Mouse (Mus musculus): ENCODE results near the gene Lrrc66. TPM values are rescaled to one million over a fixed set of nuclear protein-coding genes. Genes with fewer than 3 reads are reported as not detected.

Lrrc66 gene
- polyA plus RNA-seq (2016; fragmentation: Nextera tagmentation; extraction: Ambion mirVana): not detected in 2 replicates

DNA sequence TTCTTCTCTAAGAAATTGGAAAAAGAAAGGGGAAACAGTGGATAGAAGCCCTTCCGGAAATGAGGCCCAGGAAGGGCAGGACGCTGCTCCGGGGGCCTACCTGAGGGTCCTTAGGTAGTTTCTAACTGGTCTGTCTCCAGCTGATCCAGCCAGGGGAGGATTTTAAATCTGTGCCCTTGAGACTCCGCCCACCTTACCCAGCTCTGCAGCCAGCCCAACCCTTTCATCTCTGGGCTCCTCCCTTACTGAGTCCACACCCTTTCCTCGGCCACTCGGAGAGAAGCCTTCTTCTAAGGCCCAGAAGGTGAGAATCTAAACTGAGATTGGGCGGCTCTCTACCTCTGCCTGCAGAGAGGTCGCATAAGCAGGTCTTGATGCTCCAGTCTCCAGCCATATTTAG lies at the start of gene Lrrc66:
Gene Lrrc66, minus strand, starts transcription at position 236 of the 400 bp plus-strand sequence.
- Histone ChIP-seq H3K9ac (no peak within 1 kb of the TSS), H3K9me3 (replicated peaks) (no peaks in the 10 kb centered on the region; the same call in 1 of the 2 replicates), H3K4me2 (no peak within 1 kb of the TSS), H3K36me3 (peaks cover 23% of the 10 kb centered on the region), H3K27ac (ENCODE audit: poor library complexity, severe bottlenecking) (no peak within 1 kb of the TSS), H3K4me1 (replicated peaks) (peaks cover 24% of the 10 kb centered on the region), H3K4me3 (no peak within 1 kb of the TSS), H3K27me3 (replicated peaks) (no peaks in the 10 kb centered on the region)
- WGBS: 73% methylated on average over 8 of the region's 8 CpGs
- ATAC-seq (ENCODE audit: insufficient number of reproducible peaks, low FRiP score): no peak

DNA sequence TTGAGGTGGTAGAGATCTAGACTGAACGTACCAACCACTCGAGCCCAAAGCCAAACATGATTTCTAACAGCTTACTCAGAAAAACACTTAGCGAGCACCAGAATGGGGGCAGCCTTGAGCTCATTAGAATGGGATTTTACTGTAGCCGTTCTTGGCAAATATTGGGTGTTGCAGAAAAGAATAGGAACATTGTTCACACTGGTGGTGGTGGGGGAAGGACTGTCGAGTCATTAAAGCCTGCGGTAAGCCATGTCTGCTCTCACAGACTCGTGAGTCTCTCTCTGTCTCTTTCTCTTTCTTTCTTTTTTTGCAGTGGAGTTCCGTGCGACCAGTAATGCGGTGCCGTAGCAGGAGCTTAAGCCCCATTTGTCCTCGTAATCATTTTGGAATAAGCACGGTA lies 44.3 kb upstream of the Lrrc66 start:
- H3K36me3 ChIP-seq: no peaks in the 10 kb centered on the region
- H3K4me3 ChIP-seq: no peak overlapping the region
- H3K4me1 ChIP-seq (replicated peaks): no peaks in the 10 kb centered on the region
- H3K9me3 ChIP-seq (replicated peaks): no peaks in the 10 kb centered on the region
- no peak overlapping the region for H3K9ac ChIP-seq
- no peak overlapping the region for H3K4me2 ChIP-seq
- no peak for ATAC-seq (ENCODE audit: insufficient number of reproducible peaks, low FRiP score)
- H3K27ac ChIP-seq (ENCODE audit: poor library complexity, severe bottlenecking): no peak overlapping the region
- no peaks in the 10 kb centered on the region for H3K27me3 ChIP-seq (replicated peaks)
- WGBS: 74% methylated on average over 13 of the region's 13 CpGs

DNA sequence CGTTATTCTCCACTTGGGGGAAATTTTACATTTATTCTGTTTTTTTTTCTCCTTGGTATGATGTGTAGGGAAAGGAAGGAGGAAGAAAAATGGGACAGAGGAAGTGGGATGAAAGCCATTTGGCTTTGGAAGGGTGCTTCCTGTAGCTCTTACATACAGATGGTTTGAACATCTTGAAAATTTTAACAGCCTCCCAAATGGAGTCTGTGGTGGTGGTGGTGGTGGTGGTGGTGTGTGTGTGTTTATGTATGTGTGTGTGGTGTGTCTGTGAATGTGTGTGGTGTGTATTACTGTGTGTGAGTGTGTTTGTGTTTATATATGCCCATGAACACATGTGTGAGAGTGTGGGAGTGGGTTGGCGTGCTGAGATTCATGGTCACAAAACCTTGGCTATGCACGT lies 43.3 kb upstream of the Lrrc66 start:
- H3K27me3 ChIP-seq (replicated peaks): no peaks in the 10 kb centered on the region
- H3K4me2 ChIP-seq: no peak overlapping the region
- 81% methylated on average over 3 of the region's 3 CpGs for WGBS
- H3K9me3 ChIP-seq (replicated peaks): no peaks in the 10 kb centered on the region
- H3K4me1 ChIP-seq (replicated peaks): no peaks in the 10 kb centered on the region
- no peak overlapping the region for H3K4me3 ChIP-seq
- H3K36me3 ChIP-seq: no peaks in the 10 kb centered on the region
- no peak overlapping the region for H3K27ac ChIP-seq (ENCODE audit: poor library complexity, severe bottlenecking)
- no peak overlapping the region for H3K9ac ChIP-seq
- no peak for ATAC-seq (ENCODE audit: insufficient number of reproducible peaks, low FRiP score)

DNA sequence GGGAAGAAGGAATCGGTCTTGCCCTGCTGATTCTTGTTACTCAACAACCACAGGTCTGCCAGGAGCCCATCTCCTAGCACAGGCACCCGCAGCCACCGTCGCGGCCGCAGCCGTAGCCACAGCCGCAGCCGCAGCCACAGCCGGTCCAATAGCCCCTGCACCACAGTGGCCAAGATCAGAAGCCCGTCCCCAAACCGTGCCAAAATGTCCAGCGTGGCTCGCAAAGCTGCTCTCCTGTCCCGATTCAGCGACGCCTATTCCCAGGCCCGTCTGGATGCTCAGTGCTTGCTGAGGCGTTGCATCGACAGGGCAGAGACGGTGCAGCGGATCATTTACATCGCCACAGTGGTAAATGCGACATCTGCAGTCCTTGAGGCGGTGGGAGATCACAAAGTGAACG lies 37.1 kb upstream of the Lrrc66 start:
- Histone ChIP-seq H3K36me3 (no peaks in the 10 kb centered on the region), H3K4me1 (replicated peaks) (no peaks in the 10 kb centered on the region), H3K9ac (no peak overlapping the region), H3K9me3 (replicated peaks) (no peaks in the 10 kb centered on the region), H3K4me3 (peak overlapping the region; percentile 5; the same call in 1 of the 2 replicates), H3K27me3 (replicated peaks) (peaks cover 5% of the 10 kb centered on the region), H3K27ac (ENCODE audit: poor library complexity, severe bottlenecking) (no peak overlapping the region), H3K4me2 (peak overlapping the region; percentile 43)
- ATAC-seq (ENCODE audit: insufficient number of reproducible peaks, low FRiP score): no peak
- WGBS: 45% methylated on average over 26 of the region's 26 CpGs

DNA sequence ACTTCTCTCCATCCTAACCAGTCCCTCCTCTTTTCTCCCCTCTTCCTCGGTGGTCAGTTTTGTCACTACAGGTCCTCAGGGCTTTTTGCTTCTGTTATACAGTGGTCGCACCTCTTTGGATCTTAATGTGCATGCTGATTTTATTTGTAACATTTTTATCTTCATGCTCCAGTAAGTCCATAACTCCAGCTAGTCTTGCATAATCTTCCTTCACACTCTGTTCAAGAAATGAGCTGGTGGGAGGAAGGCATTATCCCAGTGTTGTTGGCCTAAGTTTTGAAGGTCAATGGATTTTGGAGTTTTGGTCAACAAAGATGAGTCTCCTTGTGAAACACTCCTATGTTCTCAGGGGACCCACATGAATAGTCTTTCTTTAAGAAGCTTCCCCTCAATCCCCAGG lies 35.6 kb upstream of the Lrrc66 start:
- Histone ChIP-seq H3K4me2 (no peak overlapping the region), H3K27me3 (replicated peaks) (peaks cover 5% of the 10 kb centered on the region), H3K4me3 (no peak overlapping the region), H3K36me3 (no peaks in the 10 kb centered on the region), H3K4me1 (replicated peaks) (no peaks in the 10 kb centered on the region), H3K9ac (no peak overlapping the region), H3K9me3 (replicated peaks) (no peaks in the 10 kb centered on the region), H3K27ac (ENCODE audit: poor library complexity, severe bottlenecking) (no peak overlapping the region)
- ATAC-seq (ENCODE audit: insufficient number of reproducible peaks, low FRiP score): no peak
- 76% methylated on average over 2 of the region's 2 CpGs for WGBS

DNA sequence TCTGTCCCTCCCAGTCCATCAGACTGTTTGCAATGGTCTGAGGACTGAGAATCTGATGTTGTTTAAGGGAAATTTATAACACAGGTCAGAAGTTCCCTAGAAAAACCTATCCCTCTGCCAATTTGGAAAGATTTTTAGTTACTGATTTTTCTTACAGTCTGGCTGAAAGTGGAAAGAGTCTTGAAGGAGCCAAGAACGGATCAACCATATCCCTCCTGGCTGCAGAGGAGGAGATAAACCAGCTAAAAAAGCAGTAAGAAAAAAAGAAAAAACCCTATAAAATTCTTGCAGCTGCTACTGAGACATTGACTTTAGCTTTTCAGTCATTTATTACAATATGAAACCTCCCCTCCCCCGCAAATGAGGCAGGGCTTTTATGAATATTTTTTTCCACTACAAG lies 34.4 kb upstream of the Lrrc66 start:
- Histone ChIP-seq H3K9me3 (replicated peaks) (no peaks in the 10 kb centered on the region), H3K27ac (ENCODE audit: poor library complexity, severe bottlenecking) (no peak overlapping the region), H3K9ac (no peak overlapping the region), H3K4me2 (no peak overlapping the region), H3K4me1 (replicated peaks) (no peaks in the 10 kb centered on the region), H3K27me3 (replicated peaks) (peaks cover 5% of the 10 kb centered on the region), H3K4me3 (no peak overlapping the region), H3K36me3 (no peaks in the 10 kb centered on the region)
- WGBS: 70% methylated on average over 2 of the region's 2 CpGs
- ATAC-seq (ENCODE audit: insufficient number of reproducible peaks, low FRiP score): no peak

DNA sequence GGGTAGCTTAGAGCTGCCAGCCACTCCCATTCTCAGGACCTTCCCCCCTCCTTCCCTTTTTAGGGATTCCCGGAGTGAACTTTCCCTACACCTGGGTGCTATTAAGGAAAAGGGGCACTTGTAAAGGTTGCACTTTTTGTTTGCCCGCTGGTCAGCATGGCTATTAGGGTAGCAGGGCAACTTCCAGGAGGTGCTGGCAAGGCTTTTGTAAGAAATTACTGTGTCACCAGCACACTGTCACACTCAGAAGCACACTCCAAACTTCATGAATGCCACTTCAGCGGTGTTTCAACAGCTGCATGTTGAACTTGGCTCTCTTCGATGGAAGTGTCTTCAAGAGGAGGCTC lies 19.5 kb upstream of the Lrrc66 start:
- H3K9ac ChIP-seq: no peak overlapping the region
- H3K36me3 ChIP-seq: no peaks in the 10 kb centered on the region
- H3K27me3 ChIP-seq (replicated peaks): peaks cover 71% of the 10 kb centered on the region
- H3K4me2 ChIP-seq: peak overlapping the region; percentile 98
- H3K4me1 ChIP-seq (replicated peaks): peaks cover 23% of the 10 kb centered on the region
- H3K4me3 ChIP-seq: peak overlapping the region; percentile 52
- H3K27ac ChIP-seq (ENCODE audit: poor library complexity, severe bottlenecking): no peak overlapping the region
- ATAC-seq (ENCODE audit: insufficient number of reproducible peaks, low FRiP score): no peak
- WGBS: under 1% methylated on average over 4 of the region's 4 CpGs
- no peaks in the 10 kb centered on the region for H3K9me3 ChIP-seq (replicated peaks)

DNA sequence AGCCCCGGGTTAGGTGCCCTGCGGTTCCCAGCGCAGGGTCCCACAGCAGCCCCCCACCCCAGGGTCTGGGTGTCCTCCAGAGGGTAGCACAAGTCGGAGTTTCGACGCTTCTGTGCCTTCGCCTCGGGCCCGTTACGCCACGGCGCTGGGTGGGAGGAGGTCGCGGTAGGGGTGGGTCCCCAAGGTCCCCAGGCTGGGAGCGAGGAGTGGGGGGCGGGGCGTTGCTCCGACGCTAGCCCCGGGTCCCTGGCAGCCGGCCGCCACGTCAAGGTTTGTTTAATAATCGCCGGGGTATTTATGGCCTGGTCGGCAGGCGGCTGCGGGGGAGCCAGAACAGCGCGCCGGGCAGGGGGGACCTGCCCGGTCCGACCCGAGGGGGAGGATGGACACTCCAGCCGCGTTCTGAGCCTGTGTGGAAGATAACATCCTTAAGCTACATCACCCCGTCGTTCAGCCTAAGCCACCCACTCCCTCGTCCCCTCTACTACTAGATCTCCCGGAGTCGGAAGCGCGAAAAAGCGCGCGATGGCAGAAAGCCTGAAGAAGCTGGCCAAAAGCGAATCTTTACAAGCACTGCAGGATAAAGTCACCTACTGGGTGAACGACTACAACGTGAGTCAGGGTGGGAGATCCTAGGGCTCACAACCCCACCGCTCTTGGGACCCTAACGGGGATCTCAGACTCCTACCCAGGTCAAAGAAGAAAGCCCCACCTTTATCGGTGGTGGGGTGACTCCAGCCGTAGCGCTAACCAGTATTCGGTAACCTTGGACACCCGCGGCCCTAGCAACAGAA lies 18.9 kb upstream of the Lrrc66 start, which contains the start of gene Spata18:
Gene Spata18, plus strand, starts transcription at position 319 of the 794 bp plus-strand sequence.
- Histone ChIP-seq H3K9me3 (replicated peaks) (no peaks in the 10 kb centered on the region), H3K4me3 (peak within 1 kb of the TSS; percentile 52), H3K4me2 (peak within 1 kb of the TSS; percentile 98), H3K27ac (ENCODE audit: poor library complexity, severe bottlenecking) (no peak within 1 kb of the TSS), H3K9ac (peak within 1 kb of the TSS; percentile 62), H3K36me3 (no peaks in the 10 kb centered on the region), H3K27me3 (replicated peaks) (peaks cover 70% of the 10 kb centered on the region), H3K4me1 (replicated peaks) (peaks cover 26% of the 10 kb centered on the region)
- under 1% methylated on average over 57 of the region's 57 CpGs for WGBS
- ATAC-seq (ENCODE audit: insufficient number of reproducible peaks, low FRiP score): no peak

DNA sequence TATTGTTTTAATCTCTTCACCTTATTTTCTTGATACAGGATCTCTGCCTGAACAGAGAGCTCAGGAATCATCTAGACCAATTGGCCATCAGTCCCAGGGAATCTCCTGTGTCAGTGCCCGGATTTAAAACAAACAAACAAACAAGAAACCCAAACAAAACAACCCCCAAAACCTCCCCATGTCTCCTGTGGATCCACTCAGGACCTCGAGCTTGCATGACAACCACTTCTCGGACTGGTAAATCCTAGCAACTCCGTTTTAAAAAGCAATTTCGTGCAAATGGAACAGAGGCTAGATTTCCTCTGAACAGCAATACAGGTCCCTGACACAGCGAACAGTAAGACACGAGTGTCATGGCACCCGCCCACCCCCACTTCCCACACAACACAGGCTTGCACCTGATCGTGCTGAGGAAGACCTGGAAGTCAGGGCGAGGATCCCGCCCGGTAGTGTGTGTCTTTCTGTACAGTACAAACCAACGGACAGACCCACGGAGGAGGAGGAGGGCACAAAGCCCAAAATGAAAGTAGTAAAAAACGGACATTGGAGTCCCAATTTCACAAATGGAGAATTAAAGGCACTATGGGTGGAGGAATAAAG lies 18.1 kb upstream of the Lrrc66 start:
- no peaks in the 10 kb centered on the region for H3K36me3 ChIP-seq
- H3K27me3 ChIP-seq (replicated peaks): peaks cover 62% of the 10 kb centered on the region
- peak overlapping the region; percentile 52 for H3K4me3 ChIP-seq
- H3K27ac ChIP-seq (ENCODE audit: poor library complexity, severe bottlenecking): no peak overlapping the region
- WGBS: 2% methylated on average over 15 of the region's 15 CpGs
- no peaks in the 10 kb centered on the region for H3K9me3 ChIP-seq (replicated peaks)
- H3K4me2 ChIP-seq: peak overlapping the region; percentile 98
- H3K9ac ChIP-seq: peak overlapping the region; percentile 62; the same call in 1 of the 2 replicates
- ATAC-seq (ENCODE audit: insufficient number of reproducible peaks, low FRiP score): no peak
- peaks cover 26% of the 10 kb centered on the region for H3K4me1 ChIP-seq (replicated peaks)

DNA sequence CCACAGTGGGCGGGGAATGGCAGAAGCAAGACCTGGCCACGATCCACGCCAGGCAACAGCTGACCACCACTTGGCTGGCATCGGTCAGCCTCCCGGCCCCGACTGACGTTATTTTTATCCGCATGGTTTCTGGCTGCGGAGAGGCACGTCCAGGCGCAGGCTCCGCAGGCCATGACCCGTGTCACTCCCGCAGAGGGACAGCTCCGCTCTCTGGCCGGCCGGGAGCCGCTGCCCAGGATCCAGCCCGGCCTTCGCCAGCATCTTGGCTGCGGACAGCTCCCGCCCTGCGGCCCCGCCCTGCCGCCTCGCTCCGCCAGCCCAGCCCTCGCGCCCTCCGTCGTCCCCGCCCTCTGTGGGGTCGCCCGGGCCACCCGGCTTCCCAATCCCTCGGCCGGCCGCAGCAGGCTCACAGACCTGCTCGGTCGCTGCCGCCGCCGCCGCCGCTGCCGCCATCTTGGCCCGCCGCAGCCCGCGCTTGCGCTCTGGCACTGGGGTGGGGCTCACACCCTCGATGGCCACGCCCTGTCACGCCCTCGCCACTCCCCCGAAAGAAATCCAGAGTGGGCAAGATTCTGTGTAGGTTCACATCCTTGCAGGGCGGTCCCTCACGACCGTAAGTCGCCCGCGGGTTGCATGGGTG lies 15.1 kb upstream of the Lrrc66 start, which contains the start of gene Sgcb:
Gene Sgcb, minus strand, starts transcription at position 530 of the 640 bp plus-strand sequence.
- ATAC-seq (ENCODE audit: insufficient number of reproducible peaks, low FRiP score): peak; percentile 80
- WGBS: under 1% methylated on average over 59 of the region's 62 CpGs

DNA sequence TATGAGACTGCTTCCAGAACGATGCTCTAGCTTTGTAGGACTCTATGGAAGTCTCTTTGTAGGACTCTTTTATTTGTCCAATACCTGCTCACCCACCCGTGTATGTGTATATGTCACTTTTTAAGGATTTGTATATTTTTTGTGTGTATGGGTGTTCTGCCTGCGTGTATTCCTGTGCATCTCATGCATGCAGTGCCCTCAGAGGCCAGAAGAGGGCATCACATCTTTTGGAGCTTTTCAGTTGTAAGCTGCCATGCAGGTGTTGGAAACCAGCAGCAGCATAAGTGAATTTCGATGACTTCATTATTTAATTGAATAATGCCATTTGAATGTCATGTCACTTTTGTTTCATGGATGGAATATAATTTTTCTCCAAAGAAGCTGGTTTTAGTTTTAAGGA lies 9.8 kb upstream of the Lrrc66 start:
- no peak overlapping the region for H3K27ac ChIP-seq (ENCODE audit: poor library complexity, severe bottlenecking)
- WGBS: 83% methylated on average over 4 of the region's 4 CpGs
- no peak overlapping the region for H3K9ac ChIP-seq
- no peak overlapping the region for H3K4me2 ChIP-seq
- H3K4me3 ChIP-seq: no peak overlapping the region
- no peak for ATAC-seq (ENCODE audit: insufficient number of reproducible peaks, low FRiP score)
- H3K9me3 ChIP-seq (replicated peaks): no peaks in the 10 kb centered on the region
- no peaks in the 10 kb centered on the region for H3K27me3 ChIP-seq (replicated peaks)
- H3K36me3 ChIP-seq: peaks cover 20% of the 10 kb centered on the region
- peaks cover 8% of the 10 kb centered on the region for H3K4me1 ChIP-seq (replicated peaks)

More for the DNA sequence above, 15.1 kb upstream of the Lrrc66 start, which contains the start of gene Sgcb:
- Histone ChIP-seq H3K27ac (ENCODE audit: poor library complexity, severe bottlenecking) (peak within 1 kb of the TSS; percentile 44), H3K4me3 (peak within 1 kb of the TSS; percentile 69), H3K4me2 (peak within 1 kb of the TSS; percentile 86), H3K27me3 (replicated peaks) (peaks cover 41% of the 10 kb centered on the region), H3K9ac (peak within 1 kb of the TSS; percentile 79), H3K36me3 (peaks cover 7% of the 10 kb centered on the region; the same call in 1 of the 2 replicates), H3K9me3 (replicated peaks) (no peaks in the 10 kb centered on the region), H3K4me1 (replicated peaks) (peaks cover 26% of the 10 kb centered on the region)

All from heart, embryonic 12.5 days (tissue).